In genomic region chr10:59378728-59379127, GRCm38 (mm10) we compare ENCODE assay signal across 20 mouse cellular contexts. TPM values are rescaled to one million over a fixed set of nuclear protein-coding genes. Genes with fewer than 3 reads are reported as not detected.
DNase-seq lines count a peak whose midpoint lies in the region; TF ChIP-seq lines count a peak whose summit lies in the region.
"Had no signal": no experiment of that assay in that cellular context is flagged by ENCODE, and none has a peak within 500 bp of the region (broad histone marks: within the 10 kb centered on the region; RNA-seq: fewer than 3 reads in every experiment).

No protein-coding gene starts in this region.

- no peak overlapping the region for H3K4me3 ChIP-seq in layer of hippocampus, adult 2 months
- H3K4me3 ChIP-seq in bone marrow macrophage, adult 2 months (ENCODE audit: insufficient read depth, low read length), result no peak overlapping the region
- H3K4me3 ChIP-seq: heart, embryonic 15.5 days; kidney, embryonic 15.5 days had no signal

- DNase-seq in layer of hippocampus, adult 2 months (ENCODE audit: low spot score in 2 of 2), result no peak
- no peak for DNase-seq in layer of hippocampus, adult 18-20 months (ENCODE audit: low spot score in 2 of 2)
- DNase-seq in thymus, postnatal 4 days, result peak; percentile 30
- DNase-seq in thymus, postnatal 25 days, result no peak
- DNase-seq in layer of hippocampus, postnatal 10 days (ENCODE audit: low spot score in 2 of 2), result no peak
- DNase-seq in cerebellum, postnatal 14 days, result no peak
- DNase-seq: adrenal gland, adult 8-10 months; gastrocnemius, postnatal 25 days; layer of hippocampus, postnatal 36 days; right cerebral cortex, adult 18-20 months had no signal

- no peaks in the 10 kb centered on the region for H3K4me1 ChIP-seq in bone marrow macrophage, adult 2 months (ENCODE audit: control insufficient read depth, insufficient read depth, low read length)
- H3K4me1 ChIP-seq: kidney, embryonic 15.5 days had no signal

- no peak for TF ChIP-seq POLR2A in bone marrow macrophage, adult 2 months (IDR thresholded peaks at IDR 0.05; ENCODE audit: borderline replicate concordance, low read depth, low read length)

- no peak overlapping the region for H3K27ac ChIP-seq in layer of hippocampus, adult 2 months
- no peak overlapping the region for H3K27ac ChIP-seq in bone marrow macrophage, adult 2 months (ENCODE audit: insufficient read depth, low read depth, low read length)
- H3K27ac ChIP-seq: heart, embryonic 15.5 days; kidney, embryonic 15.5 days; macrophage had no signal

- peak; percentile 58 for TF ChIP-seq CTCF in layer of hippocampus, adult 2 months (conservative IDR thresholded peaks at IDR 0.05)
- peak; percentile 26; the same call in 1 of the 2 replicates for TF ChIP-seq CTCF in bone marrow macrophage, adult 2 months (IDR thresholded peaks at IDR 0.05; ENCODE audit: low read depth, low read length)

RNA-seq across cellular contexts. Expression of gene Gm10273, which starts 16.7 kb away (rescaled TPM):
- 10 to 100 TPM; 28.5 to 38.1 TPM for total RNA-seq in layer of hippocampus, adult 2 months (2021)
- 10 to 100 TPM; 32.2 to 36.8 TPM for total RNA-seq in layer of hippocampus, adult 18-20 months (2021)
- polyA plus RNA-seq in bone marrow macrophage, adult 2 months (2012; ENCODE audit: insufficient read depth, insufficient read length, missing spikeins), result 22.1 and 25.2 TPM in 2 replicates
- 10 to 100 TPM; 22.8 to 27.2 TPM for total RNA-seq in layer of hippocampus, postnatal 10 days (2021)
- polyA plus RNA-seq: kidney, embryonic 15.5 days had no signal

RNA-seq across cellular contexts. Expression of gene Pla2g12b, which starts 24.7 kb away (rescaled TPM):
- total RNA-seq in layer of hippocampus, adult 2 months (2021), result not detected
- not detected for total RNA-seq in layer of hippocampus, adult 18-20 months (2021)
- not detected in 2 replicates for polyA plus RNA-seq in bone marrow macrophage, adult 2 months (2012; ENCODE audit: insufficient read depth, insufficient read length, missing spikeins)
- total RNA-seq in layer of hippocampus, postnatal 10 days (2021), result not detected
- total RNA-seq: adrenal gland, adult 8-10 months; common myeloid progenitor, adult 5-6 weeks; gastrocnemius, postnatal 25 days; layer of hippocampus, postnatal 36 days had no signal
- polyA plus RNA-seq: forebrain, embryonic 16.5 days; hindbrain, embryonic 16.5 days; limb, embryonic 14.5 days; macrophage; midbrain, embryonic 16.5 days; neural tube, embryonic 14.5 days had no signal

RNA-seq across cellular contexts. Expression of gene P4ha1, which starts 55.6 kb away (rescaled TPM):
- total RNA-seq in layer of hippocampus, adult 2 months (2021), result 10 to 100 TPM; 41.9 to 48.9 TPM
- total RNA-seq in layer of hippocampus, adult 18-20 months (2021), result 10 to 100 TPM; 58.3 to 63.9 TPM
- 58.7 and 59.2 TPM in 2 replicates for polyA plus RNA-seq in bone marrow macrophage, adult 2 months (2012; ENCODE audit: insufficient read depth, insufficient read length, missing spikeins)
- total RNA-seq in layer of hippocampus, postnatal 10 days (2021), result 10 to 100 TPM; 29.8 to 30.9 TPM
